Mouse (Mus musculus) liver, embryonic 11.5 days (tissue): ENCODE measurements around the gene Sgsm3. TPM values are rescaled to one million over a fixed set of nuclear protein-coding genes. Genes with fewer than 3 reads are reported as not detected.

Experiments used
- ATAC-seq: fragments of 200-750 bp; cut with Nextera tagmentation; replicated peaks from 2 replicates; pipeline ENCODE4 v1.8.0; 2017; ENCODE audit warnings: moderate number of reproducible peaks, mild to moderate bottlenecking, moderate TSS enrichment, moderate library complexity; ENCODE audit not compliant: low FRiP score
- DNase-seq: peaks from one replicate; pipeline ENCODE4 v3.0.0-alpha.2; 2017; ENCODE audit warnings: low spot score
- H3K27ac ChIP-seq: fragments of 300-500 bp; sonication (generic); 2 replicates; pipeline ENCODE4 v1.5.1; 2014; ENCODE audit warnings: mild to moderate bottlenecking, low read depth, low read length, control low read depth
- H3K27me3 ChIP-seq: fragments of 300-500 bp; sonication (generic); replicated peaks from 2 replicates; pipeline ENCODE4 v1.6.1; 2014; ENCODE audit warnings: low read length, mixed read lengths; ENCODE audit not compliant: control insufficient read depth, insufficient read depth
- H3K36me3 ChIP-seq: fragments of 300-500 bp; sonication (generic); 2 replicates; pipeline ENCODE4 v1.6.1; 2014; ENCODE audit warnings: mild to moderate bottlenecking, low read length, moderate library complexity, mixed read lengths; ENCODE audit not compliant: control insufficient read depth, insufficient read depth
- H3K4me1 ChIP-seq: fragments of 300-500 bp; sonication (generic); replicated peaks from 2 replicates; pipeline ENCODE4 v1.6.1; 2014; ENCODE audit warnings: low read length, mixed read lengths; ENCODE audit not compliant: control insufficient read depth, insufficient read depth
- H3K4me2 ChIP-seq: fragments of 300-500 bp; sonication (generic); 2 replicates; pipeline ENCODE4 v1.6.1; 2014; ENCODE audit warnings: mild to moderate bottlenecking, control low read depth, moderate library complexity
- H3K4me3 ChIP-seq: fragments of 300-500 bp; sonication (generic); 2 replicates; pipeline ENCODE4 v1.5.1; 2014; ENCODE audit warnings: low read depth, low read length, control low read depth
- H3K9ac ChIP-seq: fragments of 300-500 bp; sonication (generic); 2 replicates; pipeline ENCODE4 v1.6.1; 2014; ENCODE audit warnings: low read depth, low read length, control low read depth
- H3K9me3 ChIP-seq: fragments of 300-500 bp; sonication (generic); 2 replicates; pipeline ENCODE4 v1.6.1; 2016; ENCODE audit warnings: low read length, inconsistent platforms, mixed read lengths; ENCODE audit not compliant: control insufficient read depth
- WGBS: fragments of 180-500 bp; shearing (Covaris S2); extraction: QIAGEN DNeasy Blood & Tissue Kit; methylation state at CpG from one replicate; pipeline ENCODE4 v1.1.7; 2014; 5-methylcytosine and 5-hydroxymethylcytosine counted together
- polyA plus RNA-seq: library from polyadenylated mRNA; unstranded; fragments of >200 nt; fragmentation: Nextera tagmentation; extraction: Ambion mirVana; gene quantifications from 2 replicates; pipeline ENCODE4 v1.2.1, GENCODE M21; 2014

Sgsm3 gene
- polyA plus RNA-seq, 1 experiment from 2014 or later = 28.8 TPM

- ATAC-seq (no peak), DNase-seq (no peak)
- Histone ChIP-seq H3K4me3 (no peak overlapping the region), H3K4me2 (no peak overlapping the region), H3K27me3 (no peaks in the 10 kb centered on the region), H3K9me3 (no peaks in the 10 kb centered on the region), H3K4me1 (peaks cover 25% of the 10 kb centered on the region), H3K27ac (no peak overlapping the region), H3K9ac (no peak overlapping the region), H3K36me3 (no peaks in the 10 kb centered on the region)
- WGBS = 90% methylated on average over 5 of the region's 5 CpGs
These were observed 60.9 kb downstream of the Sgsm3 start for GRCm38 (mm10) chr15:81038419-81038818.

- H3K27me3 ChIP-seq = no peaks in the 10 kb centered on the region
- no peak for DNase-seq
- no peak overlapping the region for H3K4me3 ChIP-seq
- H3K9me3 ChIP-seq = no peaks in the 10 kb centered on the region
- no peak overlapping the region for H3K27ac ChIP-seq
- 61% methylated on average over 4 of the region's 4 CpGs for WGBS
- H3K4me2 ChIP-seq = no peak overlapping the region
- H3K4me1 ChIP-seq = peaks cover 22% of the 10 kb centered on the region
- ATAC-seq = no peak
- H3K9ac ChIP-seq = no peak overlapping the region
- H3K36me3 ChIP-seq = no peaks in the 10 kb centered on the region
These were observed 64.2 kb downstream of the Sgsm3 start for GRCm38 (mm10) chr15:81041767-81042166.

- Histone ChIP-seq H3K27ac (no peak overlapping the region), H3K4me2 (no peak overlapping the region)
These were observed 64.8 kb downstream of the Sgsm3 start for GRCm38 (mm10) chr15:81042276-81042931.

GRCm38 (mm10) chr15:81044446-81044845, 66.9 kb downstream of the Sgsm3 start:
- H3K9ac ChIP-seq = peak overlapping the region; percentile 25; the same call in 1 of the 2 replicates
- peak overlapping the region; percentile 25; the same call in 1 of the 2 replicates for H3K27ac ChIP-seq
- ATAC-seq = no peak

More at GRCm38 (mm10) chr15:81042276-81042931, 64.8 kb downstream of the Sgsm3 start:
- 62% methylated on average over 13 of the region's 13 CpGs for WGBS
- Histone ChIP-seq H3K36me3 (no peaks in the 10 kb centered on the region), H3K27me3 (no peaks in the 10 kb centered on the region), H3K9ac (no peak overlapping the region), H3K4me3 (no peak overlapping the region), H3K4me1 (peaks cover 24% of the 10 kb centered on the region), H3K9me3 (no peaks in the 10 kb centered on the region)
- ATAC-seq (no peak), DNase-seq (no peak)

GRCm38 (mm10) chr15:81045336-81045735, 67.8 kb downstream of the Sgsm3 start:
- peak overlapping the region; percentile 55 for H3K4me2 ChIP-seq
- no peak overlapping the region for H3K9ac ChIP-seq
- no peaks in the 10 kb centered on the region for H3K36me3 ChIP-seq
- WGBS = 49% methylated on average over 4 of the region's 4 CpGs
- H3K9me3 ChIP-seq = no peaks in the 10 kb centered on the region
- peak overlapping the region; percentile 38; the same call in 1 of the 2 replicates for H3K27ac ChIP-seq
- DNase-seq (no peak), ATAC-seq (no peak)
- peaks cover 45% of the 10 kb centered on the region for H3K4me1 ChIP-seq
- no peaks in the 10 kb centered on the region for H3K27me3 ChIP-seq
- peak overlapping the region; percentile 36 for H3K4me3 ChIP-seq

More at GRCm38 (mm10) chr15:81044446-81044845, 66.9 kb downstream of the Sgsm3 start:
- Histone ChIP-seq H3K27me3 (no peaks in the 10 kb centered on the region), H3K9me3 (no peaks in the 10 kb centered on the region), H3K36me3 (no peaks in the 10 kb centered on the region), H3K4me3 (peak overlapping the region; percentile 36), H3K4me2 (peak overlapping the region; percentile 55), H3K4me1 (peaks cover 39% of the 10 kb centered on the region)
- DNase-seq = no peak
- WGBS = 61% methylated on average over 9 of the region's 9 CpGs

- Histone ChIP-seq H3K4me2 (peak overlapping the region; percentile 55), H3K9me3 (no peaks in the 10 kb centered on the region), H3K9ac (no peak overlapping the region), H3K4me3 (no peak overlapping the region), H3K4me1 (peaks cover 47% of the 10 kb centered on the region), H3K36me3 (no peaks in the 10 kb centered on the region), H3K27me3 (no peaks in the 10 kb centered on the region), H3K27ac (peak overlapping the region; percentile 38; the same call in 1 of the 2 replicates)
- ATAC-seq (no peak), DNase-seq (no peak)
- 60% methylated on average over 7 of the region's 7 CpGs for WGBS
These were observed 68.5 kb downstream of the Sgsm3 start for GRCm38 (mm10) chr15:81046061-81046460.

- 12% methylated on average over 10 of the region's 10 CpGs for WGBS
- Histone ChIP-seq H3K4me2 (peak overlapping the region; percentile 22; the same call in 1 of the 2 replicates), H3K27me3 (no peaks in the 10 kb centered on the region), H3K4me1 (peaks cover 38% of the 10 kb centered on the region), H3K9ac (no peak overlapping the region), H3K4me3 (no peak overlapping the region), H3K9me3 (no peaks in the 10 kb centered on the region), H3K36me3 (no peaks in the 10 kb centered on the region), H3K27ac (no peak overlapping the region)
- ATAC-seq (peak; percentile 89), DNase-seq (peak; percentile 54)
These were observed 69.9 kb downstream of the Sgsm3 start for GRCm38 (mm10) chr15:81047497-81047896.

GRCm38 (mm10) chr15:81049401-81050053, 72.0 kb downstream of the Sgsm3 start:
- WGBS = 62% methylated on average over 6 of the region's 6 CpGs
- Histone ChIP-seq H3K36me3 (no peaks in the 10 kb centered on the region), H3K27me3 (no peaks in the 10 kb centered on the region), H3K4me1 (peaks cover 38% of the 10 kb centered on the region), H3K27ac (no peak overlapping the region), H3K4me2 (no peak overlapping the region), H3K4me3 (no peak overlapping the region), H3K9me3 (no peaks in the 10 kb centered on the region), H3K9ac (no peak overlapping the region)
- DNase-seq (no peak), ATAC-seq (no peak)
